Mouse (Mus musculus): ENCODE results near the gene Cacna1b. TPM values are rescaled to one million over a fixed set of nuclear protein-coding genes. Genes with fewer than 3 reads are reported as not detected.

Cacna1b gene
- polyA plus RNA-seq, 1 experiment from 2014 or later = 0.34 TPM

- ATAC-seq (no peak), DNase-seq (no peak)
- H3K27ac ChIP-seq (ENCODE audit: low read depth) = no peak overlapping the region
- TF ChIP-seq EP300 (IDR thresholded peaks at IDR 0.05; ENCODE audit: low read depth) (no peak), CTCF (IDR thresholded peaks at IDR 0.05; ENCODE audit: low read depth) (no peak)
- no peak overlapping the region for H3K4me2 ChIP-seq (ENCODE audit: low read depth, low read length)
- WGBS (ENCODE audit: insufficient replicate concordance) = 92% methylated on average over 2 of the region's 2 CpGs
- no peaks in the 10 kb centered on the region for H3K9me3 ChIP-seq (ENCODE audit: low read length)
- H3K9ac ChIP-seq (replicated peaks) = no peak overlapping the region
- H3K4me1 ChIP-seq (ENCODE audit: insufficient read depth) = no peaks in the 10 kb centered on the region
- no peak overlapping the region for H3K4me3 ChIP-seq (ENCODE audit: low read depth, low read length)
- H3K27me3 ChIP-seq (ENCODE audit: insufficient read depth, low read length) = no peaks in the 10 kb centered on the region
- no peaks in the 10 kb centered on the region for H3K36me3 ChIP-seq (replicated peaks; ENCODE audit: insufficient read depth, low read length)
Measured at GRCm38 (mm10) chr2:24690356-24690755, 72.6 kb downstream of the Cacna1b start.

DNA sequence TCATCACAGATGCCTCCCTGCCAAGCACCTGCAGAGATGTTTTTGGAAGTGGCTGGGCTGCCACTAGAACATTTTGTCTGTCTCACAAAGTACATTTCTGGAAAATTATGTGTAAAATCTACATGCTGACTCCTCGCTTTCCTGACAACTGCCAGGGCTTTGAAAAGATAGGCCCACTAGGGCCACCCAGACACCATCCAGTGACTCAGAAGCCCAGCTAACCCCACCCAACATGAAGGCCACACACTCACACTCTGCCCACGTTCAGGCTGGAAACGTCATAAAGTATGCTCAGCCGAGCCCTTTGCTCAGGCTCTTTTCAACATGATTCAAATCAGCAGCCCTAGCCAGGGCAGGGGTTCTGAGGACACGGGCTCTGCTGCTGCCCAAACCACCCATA is 77.6 kb downstream of the Cacna1b start:
- H3K4me1 ChIP-seq (ENCODE audit: insufficient read depth) = no peaks in the 10 kb centered on the region
- H3K9me3 ChIP-seq (ENCODE audit: low read length) = no peaks in the 10 kb centered on the region
- H3K9ac ChIP-seq (replicated peaks) = no peak overlapping the region
- H3K4me2 ChIP-seq (ENCODE audit: low read depth, low read length) = no peak overlapping the region
- H3K27me3 ChIP-seq (ENCODE audit: insufficient read depth, low read length) = no peaks in the 10 kb centered on the region
- DNase-seq (no peak), ATAC-seq (no peak)
- 58% methylated on average over 5 of the region's 5 CpGs for WGBS (ENCODE audit: insufficient replicate concordance)
- H3K36me3 ChIP-seq (replicated peaks; ENCODE audit: insufficient read depth, low read length) = no peaks in the 10 kb centered on the region
- TF ChIP-seq CTCF (IDR thresholded peaks at IDR 0.05; ENCODE audit: low read depth) (no peak), EP300 (IDR thresholded peaks at IDR 0.05; ENCODE audit: low read depth) (no peak)
- H3K27ac ChIP-seq (ENCODE audit: low read depth) = no peak overlapping the region
- H3K4me3 ChIP-seq (ENCODE audit: low read depth, low read length) = no peak overlapping the region

- no peak for ATAC-seq
- 86% methylated on average over 4 of the region's 4 CpGs for WGBS (ENCODE audit: insufficient replicate concordance)
- Histone ChIP-seq H3K9me3 (ENCODE audit: low read length) (no peaks in the 10 kb centered on the region), H3K4me3 (ENCODE audit: low read depth, low read length) (no peak overlapping the region), H3K36me3 (replicated peaks; ENCODE audit: insufficient read depth, low read length) (no peaks in the 10 kb centered on the region), H3K27me3 (ENCODE audit: insufficient read depth, low read length) (no peaks in the 10 kb centered on the region), H3K27ac (ENCODE audit: low read depth) (no peak overlapping the region), H3K9ac (replicated peaks) (no peak overlapping the region), H3K4me1 (ENCODE audit: insufficient read depth) (no peaks in the 10 kb centered on the region), H3K4me2 (ENCODE audit: low read depth, low read length) (no peak overlapping the region)
- DNase-seq = no peak
- TF ChIP-seq EP300 (IDR thresholded peaks at IDR 0.05; ENCODE audit: low read depth) = no peak
- no peak for TF ChIP-seq CTCF (IDR thresholded peaks at IDR 0.05; ENCODE audit: low read depth)
Measured at GRCm38 (mm10) chr2:24684796-24685195, 78.2 kb downstream of the Cacna1b start.

- Histone ChIP-seq H3K9ac (replicated peaks) (no peak overlapping the region), H3K4me3 (ENCODE audit: low read depth, low read length) (no peak overlapping the region), H3K4me2 (ENCODE audit: low read depth, low read length) (no peak overlapping the region), H3K27ac (ENCODE audit: low read depth) (no peak overlapping the region), H3K27me3 (ENCODE audit: insufficient read depth, low read length) (peaks cover 9% of the 10 kb centered on the region; the same call in 1 of the 2 replicates), H3K9me3 (ENCODE audit: low read length) (no peaks in the 10 kb centered on the region), H3K4me1 (ENCODE audit: insufficient read depth) (no peaks in the 10 kb centered on the region), H3K36me3 (replicated peaks; ENCODE audit: insufficient read depth, low read length) (no peaks in the 10 kb centered on the region)
- 58% methylated on average over 3 of the region's 3 CpGs for WGBS (ENCODE audit: insufficient replicate concordance)
- ATAC-seq (no peak), DNase-seq (no peak)
- TF ChIP-seq EP300 (IDR thresholded peaks at IDR 0.05; ENCODE audit: low read depth) = no peak
- no peak for TF ChIP-seq CTCF (IDR thresholded peaks at IDR 0.05; ENCODE audit: low read depth)
Measured at GRCm38 (mm10) chr2:24683266-24683665, 79.7 kb downstream of the Cacna1b start.

GRCm38 (mm10) chr2:24680731-24681130 is 82.2 kb downstream of the Cacna1b start:
- Histone ChIP-seq H3K36me3 (replicated peaks; ENCODE audit: insufficient read depth, low read length) (no peaks in the 10 kb centered on the region), H3K4me3 (ENCODE audit: low read depth, low read length) (no peak overlapping the region), H3K9ac (replicated peaks) (no peak overlapping the region), H3K27me3 (ENCODE audit: insufficient read depth, low read length) (peaks cover 9% of the 10 kb centered on the region; the same call in 1 of the 2 replicates), H3K9me3 (ENCODE audit: low read length) (no peaks in the 10 kb centered on the region), H3K27ac (ENCODE audit: low read depth) (no peak overlapping the region), H3K4me2 (ENCODE audit: low read depth, low read length) (no peak overlapping the region), H3K4me1 (ENCODE audit: insufficient read depth) (no peaks in the 10 kb centered on the region)
- ATAC-seq = no peak
- TF ChIP-seq EP300 (IDR thresholded peaks at IDR 0.05; ENCODE audit: low read depth) (no peak), CTCF (IDR thresholded peaks at IDR 0.05; ENCODE audit: low read depth) (no peak)
- WGBS (ENCODE audit: insufficient replicate concordance) = 83% methylated on average over 1 of the region's 1 CpGs
- no peak for DNase-seq

GRCm38 (mm10) chr2:24680176-24680575 is 82.8 kb downstream of the Cacna1b start:
- H3K4me3 ChIP-seq (ENCODE audit: low read depth, low read length) = no peak overlapping the region
- no peak for TF ChIP-seq CTCF (IDR thresholded peaks at IDR 0.05; ENCODE audit: low read depth)
- no peak for TF ChIP-seq EP300 (IDR thresholded peaks at IDR 0.05; ENCODE audit: low read depth)
- ATAC-seq (no peak), DNase-seq (no peak)
- H3K27ac ChIP-seq (ENCODE audit: low read depth) = no peak overlapping the region
- H3K9ac ChIP-seq (replicated peaks) = no peak overlapping the region
- no peak overlapping the region for H3K4me2 ChIP-seq (ENCODE audit: low read depth, low read length)
- H3K9me3 ChIP-seq (ENCODE audit: low read length) = no peaks in the 10 kb centered on the region
- H3K36me3 ChIP-seq (replicated peaks; ENCODE audit: insufficient read depth, low read length) = no peaks in the 10 kb centered on the region
- peaks cover 9% of the 10 kb centered on the region; the same call in 1 of the 2 replicates for H3K27me3 ChIP-seq (ENCODE audit: insufficient read depth, low read length)
- 76% methylated on average over 2 of the region's 2 CpGs for WGBS (ENCODE audit: insufficient replicate concordance)
- H3K4me1 ChIP-seq (ENCODE audit: insufficient read depth) = no peaks in the 10 kb centered on the region

All from liver, postnatal 0 days (tissue).